Mouse (Mus musculus) lung, adult 2 months (tissue): ENCODE results near the gene Ltn1.

Source experiments
- CTCF ChIP-seq: fragments of 200-500 bp; IDR thresholded peaks from 2 replicates; pipeline ENCODE4 v1.5.1; 2011; ENCODE audit warnings: mild to moderate bottlenecking, low read length, control low read depth; ENCODE audit not compliant: insufficient read depth
- POLR2A ChIP-seq: fragments of 200-500 bp; IDR thresholded peaks from 2 replicates; pipeline ENCODE4 v1.6.1; 2011; ENCODE audit warnings: low read depth, mild to moderate bottlenecking, control low read depth, low read length, borderline replicate concordance; ENCODE audit errors: extremely low read depth

- TF ChIP-seq CTCF (no peak), POLR2A (no peak)
These were observed 77.7 kb downstream of the Ltn1 start for GRCm38 (mm10) chr16:87354748-87355147.
